Mouse (Mus musculus) bone marrow macrophage, adult 2 months (primary cell): ENCODE data around the gene Aifm1.

ENCODE experiments used
- CTCF ChIP-seq: IDR thresholded peaks from 2 replicates; pipeline ENCODE4 v1.5.1; 2012; ENCODE audit warnings: low read depth, mild to moderate bottlenecking, low read length, moderate library complexity
- POLR2A ChIP-seq: IDR thresholded peaks from 2 replicates; pipeline ENCODE4 v1.6.1; 2012; ENCODE audit warnings: mild to moderate bottlenecking, low read depth, low read length, borderline replicate concordance

- TF ChIP-seq POLR2A, result no peak
- no peak for TF ChIP-seq CTCF
These were observed 59.4 kb downstream of the Aifm1 start for GRCm38 (mm10) chrX:48453736-48454494.
